Mouse (Mus musculus) kidney, postnatal 14 days (tissue): ENCODE data around the gene Rab3b.

ENCODE experiments used
- DNase-seq: peaks from one replicate; pipeline ENCODE4 v3.0.0; 2022; ENCODE audit warnings: mixed read lengths

Gene Rab3b

DNA sequence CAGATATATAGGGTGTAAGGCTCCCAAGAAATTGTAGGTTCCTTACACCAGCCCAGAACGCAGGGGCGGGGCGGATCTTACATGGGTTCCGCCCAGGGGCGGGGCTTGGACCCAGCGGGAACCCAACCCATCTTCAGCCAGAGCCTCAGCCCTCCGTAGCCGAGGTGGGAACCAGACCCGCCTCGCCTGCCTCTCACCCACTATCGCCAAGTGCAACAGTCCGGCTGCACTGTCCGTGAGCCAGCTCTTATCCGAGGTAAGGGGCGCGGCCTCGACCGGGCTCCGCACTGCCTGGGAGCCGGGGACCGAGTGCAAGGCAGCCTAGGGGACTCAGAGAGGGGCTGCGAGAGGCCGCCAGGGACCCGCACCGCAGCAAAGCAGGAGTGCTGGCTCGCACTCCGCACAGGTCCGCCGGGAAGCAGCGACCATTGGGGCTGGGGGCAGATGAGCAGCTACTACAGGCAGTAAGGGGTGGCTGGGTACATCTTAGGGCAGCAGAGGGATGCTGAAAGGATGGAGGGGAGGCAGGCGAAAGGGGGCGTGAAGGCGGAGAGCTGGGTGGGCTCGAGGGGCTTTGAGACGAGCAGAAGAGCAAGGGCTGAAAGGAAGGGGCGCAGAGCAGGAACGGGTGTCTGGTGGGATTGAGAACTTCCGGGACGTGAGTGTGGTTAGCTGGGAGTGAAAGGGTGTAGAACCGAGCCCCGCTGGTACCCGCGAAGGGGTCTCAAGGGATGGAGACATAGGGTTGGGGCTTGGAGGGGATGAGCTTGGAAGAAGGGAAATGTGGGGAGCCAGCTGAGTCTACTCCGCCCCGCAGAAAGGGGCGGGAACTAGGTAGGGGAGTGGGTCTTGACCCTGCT, at the start of gene Rab3b:
Rab3b (plus strand) TSS at position 101 of the 860 bp plus-strand sequence.
- DNase-seq = peak; percentile 56

- DNase-seq = no peak
Measured at GRCm38 (mm10) chr4:108830698-108831097, 48.2 kb upstream of the Rab3b start.

DNA sequence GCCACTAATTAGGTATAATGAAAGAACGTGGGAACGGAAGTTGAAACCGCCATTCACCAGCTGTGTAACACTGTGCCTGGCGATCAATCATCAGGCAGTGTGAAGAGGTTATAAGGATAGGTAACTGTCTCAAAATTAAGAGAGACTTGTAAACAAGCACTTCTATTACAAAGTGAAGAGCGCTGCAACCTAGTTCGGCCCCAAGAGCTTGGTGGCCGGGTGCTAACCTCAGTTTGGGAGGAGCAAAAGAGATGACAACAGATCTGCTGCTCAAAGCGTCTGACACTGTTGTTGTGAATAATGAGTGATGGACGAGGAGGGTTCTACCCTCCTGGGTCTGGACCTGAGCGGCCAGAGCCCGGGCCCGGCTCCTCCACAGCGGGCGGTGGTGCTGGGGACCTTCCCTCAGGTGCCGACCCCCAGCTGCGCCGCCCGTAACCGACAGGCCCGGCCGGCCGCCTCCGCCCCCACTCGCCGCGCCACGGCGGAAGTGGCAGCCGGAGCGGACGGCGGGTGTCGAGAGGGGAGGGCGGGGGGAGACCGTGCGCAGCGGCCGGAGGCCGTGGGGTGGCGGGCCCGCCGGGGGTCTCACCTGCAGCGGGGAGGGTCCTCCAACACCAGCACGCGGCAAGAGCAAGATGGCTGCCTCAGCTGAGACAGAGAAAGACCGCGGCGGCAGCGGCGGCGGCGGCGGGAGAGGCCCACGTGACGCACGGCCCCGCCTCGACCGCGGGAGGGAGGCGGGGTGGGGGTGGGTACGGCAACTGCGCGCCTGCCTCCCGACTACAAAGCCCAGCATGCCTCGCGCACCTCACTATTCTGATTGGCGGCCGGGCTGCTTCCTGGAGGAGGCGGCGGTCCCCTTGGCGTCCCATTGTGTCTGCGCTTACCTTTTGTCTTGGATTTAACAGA, 45.7 kb upstream of the Rab3b start, which contains the start of gene Btf3l4:
Btf3l4 (minus strand) TSS at position 699 of the 912 bp plus-strand sequence.
- peak; percentile 94 for DNase-seq

GRCm38 (mm10) chr4:108833828-108834114, 45.1 kb upstream of the Rab3b start:
- DNase-seq = no peak

- DNase-seq = peak; percentile 94
Measured at GRCm38 (mm10) chr4:108834115-108834970, 44.5 kb upstream of the Rab3b start, which contains the start of gene Txndc12. Txndc12 (plus strand) TSS chr4:108834601.

GRCm38 (mm10) chr4:108834971-108835311, 43.9 kb upstream of the Rab3b start:
- no peak for DNase-seq

DNA sequence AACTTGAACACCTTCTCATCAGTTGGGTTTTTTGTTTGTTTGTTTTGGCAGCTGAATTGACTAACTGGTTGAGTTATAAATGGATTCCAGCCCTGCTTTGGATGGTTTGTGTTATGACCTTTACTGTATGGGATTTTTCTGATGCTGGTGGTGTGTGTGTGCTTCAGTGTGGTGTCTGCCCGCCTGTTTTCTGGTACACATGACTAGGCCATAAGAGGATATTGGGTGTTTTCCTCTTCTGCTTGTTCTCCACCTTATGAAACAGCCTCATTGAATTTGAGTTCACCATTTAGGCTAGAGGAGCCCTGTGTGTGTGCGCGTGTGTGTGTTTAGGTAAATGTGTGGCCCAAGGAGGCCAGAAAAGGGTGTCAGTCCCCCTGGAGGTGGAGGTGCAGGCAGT, 43.4 kb upstream of the Rab3b start:
- no peak for DNase-seq

DNA sequence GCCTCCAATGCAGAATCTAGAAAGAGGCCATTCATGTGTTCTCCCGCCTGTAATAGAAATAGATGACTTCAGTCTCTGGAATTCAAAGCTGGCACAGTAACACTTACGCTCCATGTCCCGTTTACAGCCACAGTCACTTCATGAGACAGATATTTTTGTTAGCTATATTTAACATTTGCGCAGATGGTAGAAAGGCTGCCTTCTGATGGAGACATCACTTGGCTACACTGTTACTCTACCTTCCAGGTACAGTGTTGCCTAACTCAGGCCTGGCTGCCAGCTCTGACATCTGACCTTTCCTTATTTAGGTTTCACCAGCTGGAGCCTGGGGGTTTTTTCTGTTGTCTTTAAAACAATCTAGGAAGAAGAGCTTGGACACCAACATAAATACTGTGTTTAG, 40.8 kb upstream of the Rab3b start:
- DNase-seq = no peak

- DNase-seq = no peak
Measured at GRCm38 (mm10) chr4:108841920-108842578, 36.8 kb upstream of the Rab3b start.

- no peak for DNase-seq
Measured at GRCm38 (mm10) chr4:108843336-108843735, 35.5 kb upstream of the Rab3b start.

DNA sequence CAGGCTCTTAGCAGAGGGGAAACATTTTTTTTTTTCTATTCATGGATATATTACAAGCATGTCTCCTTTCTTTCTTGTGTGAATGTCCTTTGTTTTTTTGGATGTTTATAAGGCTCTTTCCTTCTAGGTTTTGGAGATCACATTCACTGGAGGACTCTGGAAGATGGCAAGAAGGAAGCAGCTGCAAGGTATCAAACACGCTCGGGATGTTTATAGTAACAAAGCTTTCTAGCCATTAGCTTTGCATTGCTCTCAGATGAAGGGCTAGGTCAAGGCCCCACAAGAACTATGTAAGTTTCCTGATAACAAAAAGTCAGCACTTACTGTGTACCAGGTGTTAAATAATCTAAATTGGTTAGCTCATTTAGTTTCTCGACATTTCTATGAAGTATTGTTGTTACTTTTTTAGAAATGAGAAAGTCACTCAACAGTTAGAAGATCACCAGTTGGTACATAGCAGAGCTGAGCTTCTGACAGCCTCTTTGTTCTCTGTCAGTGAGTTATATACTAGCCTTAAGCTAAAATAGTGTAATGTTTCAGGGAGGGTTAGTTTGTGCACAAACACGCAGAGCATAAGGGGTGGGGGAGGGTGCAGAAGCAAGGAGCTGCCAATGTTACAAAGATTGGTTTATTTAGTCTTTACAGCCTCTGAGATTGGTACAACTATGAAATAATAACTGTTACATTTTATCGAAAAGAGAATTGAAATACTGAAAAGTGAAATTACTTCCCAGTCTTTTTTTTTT, 32.9 kb upstream of the Rab3b start:
- no peak for DNase-seq

GRCm38 (mm10) chr4:108847715-108848504, 31.0 kb upstream of the Rab3b start, which contains the start of gene Kti12:
Kti12 (plus strand) TSS chr4:108847785.
- peak; percentile 89 for DNase-seq

DNA sequence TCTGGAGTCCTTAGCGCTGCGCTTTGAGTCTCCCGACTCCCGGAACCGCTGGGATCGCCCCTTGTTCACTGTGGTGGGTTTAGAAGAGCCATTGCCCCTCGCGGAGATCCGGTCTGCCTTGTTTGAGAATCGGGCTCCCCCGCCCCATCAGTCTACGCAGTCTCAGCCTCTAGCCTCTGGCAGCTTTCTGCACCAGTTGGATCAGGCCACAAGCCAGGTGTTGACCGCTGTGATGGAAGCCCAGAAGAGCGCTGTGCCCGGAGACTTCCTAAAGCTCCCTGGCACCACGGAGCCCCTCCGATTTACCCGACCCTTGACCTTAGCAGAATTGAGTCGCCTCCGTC, 30.4 kb upstream of the Rab3b start, which contains the start of gene A730015C16Rik:
A730015C16Rik (minus strand) TSS at position 115 of the 344 bp plus-strand sequence.
- no peak for DNase-seq

GRCm38 (mm10) chr4:108866806-108867205, 12.1 kb upstream of the Rab3b start:
- no peak for DNase-seq

GRCm38 (mm10) chr4:108869730-108870374, 9.0 kb upstream of the Rab3b start:
- peak; percentile 90 for DNase-seq

GRCm38 (mm10) chr4:108873746-108874145, 5.1 kb upstream of the Rab3b start:
- DNase-seq = no peak

DNA sequence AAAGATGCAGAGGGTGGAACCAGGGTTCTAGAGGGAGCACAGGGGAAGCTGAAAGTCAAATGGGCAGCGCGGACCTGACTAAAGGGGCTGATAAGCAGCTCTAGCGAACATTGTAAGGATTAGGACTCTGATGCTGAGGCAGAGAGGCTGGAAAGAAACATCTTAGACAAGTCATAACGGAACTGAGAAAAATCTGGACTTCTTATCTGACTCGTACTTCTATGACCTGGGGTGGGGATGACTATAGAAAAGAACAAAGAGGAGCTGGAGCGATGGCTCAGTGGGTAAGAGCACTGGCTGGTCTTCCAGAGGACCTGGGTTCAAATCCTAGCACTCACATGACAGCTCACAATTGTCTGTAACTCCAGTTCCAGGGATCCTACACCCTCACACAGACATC, 962 bp upstream of the Rab3b start:
- no peak for DNase-seq

DNA sequence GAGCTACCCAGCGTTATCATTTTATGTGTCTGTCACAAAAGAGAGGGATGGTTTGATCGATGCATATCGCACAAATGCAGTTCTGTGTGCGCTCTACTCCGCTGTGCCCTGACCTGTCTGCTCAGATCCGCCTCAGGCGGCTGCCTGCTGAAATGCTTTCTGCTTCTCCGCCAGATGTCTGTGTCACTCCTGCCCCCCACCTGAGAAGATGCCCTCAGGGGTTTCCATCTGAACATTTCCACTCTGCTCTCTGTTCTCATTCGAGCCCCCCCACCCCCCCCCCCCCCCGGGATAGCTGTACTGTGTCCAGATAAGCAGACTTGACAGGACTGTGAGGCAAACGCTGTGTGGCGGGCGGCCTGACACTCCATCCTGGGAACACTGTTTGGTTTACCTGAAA, 5.0 kb downstream of the Rab3b start:
- no peak for DNase-seq

- DNase-seq = no peak
Measured at GRCm38 (mm10) chr4:108887456-108887855, 8.6 kb downstream of the Rab3b start.

- DNase-seq = no peak
Measured at GRCm38 (mm10) chr4:108890876-108891275, 12.0 kb downstream of the Rab3b start.
